Mouse (Mus musculus) embryonic facial prominence, embryonic 14.5 days (tissue): ENCODE measurements around the gene Gbp5. TPM values are rescaled to one million over a fixed set of nuclear protein-coding genes. Genes with fewer than 3 reads are reported as not detected.
A peak's percentile ranks its signal among the peaks of the same experiment; 100 is the strongest.
"Not testable (repeated sequence)": the region's sequence is repeated elsewhere in the genome, so short reads cannot be mapped to it uniquely, and the experiment has no call there.

Experiments used
- ATAC-seq: fragments of 200-750 bp; cut with Nextera tagmentation; 2 replicates; pipeline ENCODE4 v1.8.0; 2017; ENCODE audit warnings: low read depth, moderate number of reproducible peaks, moderate TSS enrichment
- DNase-seq: peaks from one replicate; pipeline ENCODE4 v3.0.0-alpha.2; 2015; ENCODE audit warnings: low spot score
- H3K27ac ChIP-seq: fragments of 300-500 bp; sonication (generic); replicated peaks from 2 replicates; pipeline ENCODE4 v1.5.1; 2014; ENCODE audit warnings: low read depth, mild to moderate bottlenecking, low read length, moderate library complexity
- H3K27me3 ChIP-seq: fragments of 300-500 bp; sonication (generic); replicated peaks from 2 replicates; pipeline ENCODE4 v1.6.1; 2014; ENCODE audit warnings: low read length; ENCODE audit not compliant: control insufficient read depth, insufficient read depth
- H3K36me3 ChIP-seq: fragments of 300-500 bp; sonication (generic); 2 replicates; pipeline ENCODE4 v1.6.1; 2014; ENCODE audit warnings: low read length, mixed read lengths; ENCODE audit not compliant: control insufficient read depth, insufficient read depth
- H3K4me1 ChIP-seq: fragments of 300-500 bp; sonication (generic); 2 replicates; pipeline ENCODE4 v1.6.1; 2014; ENCODE audit warnings: antibody characterized with exemption, low read length; ENCODE audit not compliant: control insufficient read depth, insufficient read depth
- H3K4me2 ChIP-seq: fragments of 300-500 bp; sonication (generic); 2 replicates; pipeline ENCODE4 v1.6.1; 2014; ENCODE audit warnings: low read depth, mild to moderate bottlenecking, low read length, moderate library complexity, mixed read lengths
- H3K4me3 ChIP-seq: fragments of 300-500 bp; sonication (generic); 2 replicates; pipeline ENCODE4 v1.5.1; 2014; ENCODE audit warnings: low read depth, mild to moderate bottlenecking, low read length
- H3K9ac ChIP-seq: fragments of 300-500 bp; sonication (generic); 2 replicates; pipeline ENCODE4 v1.6.1; 2014; ENCODE audit warnings: low read depth, mild to moderate bottlenecking, low read length, moderate library complexity, mixed read lengths
- H3K9me3 ChIP-seq: fragments of 300-500 bp; sonication (generic); 2 replicates; pipeline ENCODE4 v1.6.1; 2016; ENCODE audit warnings: low read length; ENCODE audit not compliant: control insufficient read depth
- WGBS: fragments of 180-500 bp; shearing (Covaris S2); extraction: QIAGEN DNeasy Blood & Tissue Kit; methylation state at CpG from one replicate; pipeline ENCODE4 v1.1.7; 2014; 5-methylcytosine and 5-hydroxymethylcytosine counted together
- polyA plus RNA-seq: library from polyadenylated mRNA; unstranded; fragments of >200 nt; fragmentation: Nextera tagmentation; extraction: Ambion mirVana; gene quantifications from 2 replicates; pipeline ENCODE4 v1.2.1, GENCODE M21; 2014

Gene Gbp5
- polyA plus RNA-seq, 1 experiment from 2014 or later: 0.17 TPM

- Histone ChIP-seq H3K9ac (peak within 1 kb of the TSS; percentile 9; the same call in 1 of the 2 replicates), H3K36me3 (no peaks in the 10 kb centered on the region), H3K9me3 (no peaks in the 10 kb centered on the region), H3K4me1 (no peaks in the 10 kb centered on the region), H3K4me3 (peak within 1 kb of the TSS; percentile 31), H3K27ac (no peak within 1 kb of the TSS), H3K4me2 (peak within 1 kb of the TSS; percentile 44), H3K27me3 (no peaks in the 10 kb centered on the region)
- WGBS: 26% methylated on average over 3 of the region's 3 CpGs
- ATAC-seq (no peak), DNase-seq (no peak)
These were observed 66.0 kb downstream of the Gbp5 start, which contains the start of gene Gbp3 for GRCm38 (mm10) chr3:142559632-142560228. Gbp3 (plus strand) TSS chr3:142560026.

- Histone ChIP-seq H3K9me3 (no peaks in the 10 kb centered on the region), H3K4me1 (no peaks in the 10 kb centered on the region), H3K4me2 (peak overlapping the region; percentile 44), H3K27me3 (no peaks in the 10 kb centered on the region), H3K9ac (peak overlapping the region; percentile 9; the same call in 1 of the 2 replicates), H3K36me3 (no peaks in the 10 kb centered on the region), H3K4me3 (peak overlapping the region; percentile 31), H3K27ac (no peak overlapping the region)
- peak; percentile 82 for ATAC-seq
- peak; percentile 90 for DNase-seq
- 9% methylated on average over 12 of the region's 12 CpGs for WGBS
These were observed 66.6 kb downstream of the Gbp5 start for GRCm38 (mm10) chr3:142560296-142560948.

DNA sequence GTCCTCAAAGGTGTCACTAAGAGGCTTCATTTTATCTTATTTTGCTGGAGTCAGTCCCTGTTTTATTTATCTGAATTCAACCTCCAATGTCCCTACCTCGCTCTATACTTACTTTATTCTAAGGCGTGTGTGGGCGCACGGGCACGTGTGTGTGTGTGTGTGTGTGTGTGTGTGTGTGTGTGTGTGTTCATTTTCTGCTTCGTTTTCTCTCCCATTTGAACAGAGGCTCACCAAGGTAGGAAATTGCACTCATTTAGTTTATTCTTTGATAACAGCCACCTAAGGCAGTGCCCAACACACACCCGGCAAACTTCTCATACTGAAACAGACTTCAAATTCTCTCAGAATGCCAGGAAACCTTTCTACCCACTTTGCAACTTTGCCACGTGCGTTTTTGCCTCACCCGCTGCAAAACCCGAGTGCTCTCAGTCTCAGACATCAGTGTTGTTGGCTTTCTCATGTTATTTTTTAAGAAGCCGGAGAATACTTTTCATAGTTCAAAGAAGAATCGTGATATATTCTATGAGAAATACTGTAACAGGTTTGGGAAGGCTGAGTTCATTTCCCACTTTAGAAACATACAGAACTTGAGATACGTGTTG, 67.4 kb downstream of the Gbp5 start:
- H3K4me3 ChIP-seq: no peak overlapping the region
- WGBS: 88% methylated on average over 14 of the region's 14 CpGs
- ATAC-seq (no peak), DNase-seq (no peak)
- H3K9me3 ChIP-seq: no peaks in the 10 kb centered on the region
- no peak overlapping the region for H3K9ac ChIP-seq
- H3K27ac ChIP-seq: no peak overlapping the region
- H3K27me3 ChIP-seq: no peaks in the 10 kb centered on the region
- no peaks in the 10 kb centered on the region for H3K4me1 ChIP-seq
- peak overlapping the region; percentile 44; the same call in 1 of the 2 replicates for H3K4me2 ChIP-seq
- H3K36me3 ChIP-seq: no peaks in the 10 kb centered on the region

DNA sequence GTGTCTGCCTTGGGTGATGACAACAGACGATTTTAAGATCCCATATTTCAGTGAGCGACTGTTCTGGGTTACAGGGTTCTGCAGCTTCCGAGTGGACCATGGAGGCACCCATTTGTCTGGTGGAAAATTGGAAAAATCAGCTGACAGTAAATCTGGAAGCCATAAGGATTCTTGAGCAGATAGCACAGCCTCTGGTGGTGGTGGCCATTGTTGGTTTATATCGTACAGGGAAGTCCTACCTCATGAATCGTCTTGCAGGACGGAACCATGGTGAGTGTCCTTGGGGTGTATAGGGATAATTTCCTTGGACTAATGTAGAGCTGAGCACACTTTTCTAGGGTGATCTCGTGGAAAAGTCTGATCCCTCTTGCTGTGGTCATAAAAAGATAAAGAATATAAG, 67.9 kb downstream of the Gbp5 start:
- WGBS: 83% methylated on average over 7 of the region's 7 CpGs
- Histone ChIP-seq H3K27ac (no peak overlapping the region), H3K4me2 (no peak overlapping the region), H3K9me3 (no peaks in the 10 kb centered on the region), H3K36me3 (no peaks in the 10 kb centered on the region), H3K4me1 (no peaks in the 10 kb centered on the region), H3K4me3 (no peak overlapping the region), H3K9ac (no peak overlapping the region), H3K27me3 (no peaks in the 10 kb centered on the region)
- ATAC-seq (no peak), DNase-seq (no peak)

DNA sequence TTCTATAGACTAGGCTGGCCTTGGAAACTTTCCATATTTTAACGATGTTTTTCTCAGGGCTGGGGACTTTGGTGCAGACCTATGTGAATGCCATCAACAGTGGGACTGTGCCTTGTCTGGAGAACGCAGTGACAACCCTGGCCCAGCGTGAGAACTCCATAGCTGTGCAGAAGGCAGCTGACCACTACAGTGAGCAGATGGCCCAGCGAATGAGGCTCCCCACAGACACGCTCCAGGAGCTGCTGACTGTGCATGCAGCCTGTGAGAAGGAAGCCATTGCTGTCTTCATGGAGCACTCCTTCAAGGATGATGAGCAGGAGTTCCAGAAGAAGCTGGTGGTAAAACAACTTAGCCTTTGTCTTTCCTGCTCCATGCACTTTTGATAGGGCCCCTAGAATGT, 73.7 kb downstream of the Gbp5 start:
- not testable (repeated sequence) for H3K4me2 ChIP-seq, H3K4me3 ChIP-seq, ATAC-seq, H3K4me1 ChIP-seq, H3K27ac ChIP-seq, DNase-seq, H3K9me3 ChIP-seq, H3K36me3 ChIP-seq, H3K9ac ChIP-seq, H3K27me3 ChIP-seq
- 66% methylated on average over 5 of the region's 5 CpGs for WGBS

- 78% methylated on average over 4 of the region's 4 CpGs for WGBS
These were observed 77.0 kb downstream of the Gbp5 start for GRCm38 (mm10) chr3:142570738-142571137.

More at GRCm38 (mm10) chr3:142570738-142571137, 77.0 kb downstream of the Gbp5 start:
- Histone ChIP-seq H3K9me3 (no peaks in the 10 kb centered on the region), H3K4me2 (no peak overlapping the region), H3K27me3 (no peaks in the 10 kb centered on the region), H3K4me1 (no peaks in the 10 kb centered on the region), H3K4me3 (no peak overlapping the region), H3K27ac (no peak overlapping the region), H3K36me3 (no peaks in the 10 kb centered on the region), H3K9ac (no peak overlapping the region)
- DNase-seq (no peak), ATAC-seq (no peak)

Other genes starting within 250 kb of the Gbp5 start
- gene Pdlim5, start 98.3 kb upstream of the Gbp5 start, polyA plus RNA-seq: 63.6 and 84.5 TPM in 2 replicates
- gene Gbp7, start 36.4 kb downstream of the Gbp5 start, polyA plus RNA-seq: 3.9 and 4.4 TPM in 2 replicates
- gene Gbp3, start 66.0 kb downstream of the Gbp5 start, polyA plus RNA-seq: 1.7 and 1.9 TPM in 2 replicates
- 0.06 TPM in 1 of 2 replicates, not detected in the other for gene Gbp2b, start 100.9 kb downstream of the Gbp5 start, polyA plus RNA-seq
- 1.6 and 1.8 TPM in 2 replicates for gene Gbp2, start 126.6 kb downstream of the Gbp5 start, polyA plus RNA-seq
- 14.9 and 18.7 TPM in 2 replicates for gene Kyat3, start 207.1 kb downstream of the Gbp5 start, polyA plus RNA-seq